Mouse (Mus musculus) cortical plate, adult 2 months (tissue): ENCODE data around the gene Xylt1. TPM values are rescaled to one million over a fixed set of nuclear protein-coding genes. Genes with fewer than 3 reads are reported as not detected.

Source experiments
- H3K27ac ChIP-seq: fragments of 200-500 bp; 2 replicates; pipeline ENCODE4 v1.5.1; 2012; ENCODE audit warnings: low read length, control low read depth, inconsistent platforms; ENCODE audit not compliant: insufficient read depth
- H3K4me1 ChIP-seq: fragments of 200-500 bp; 2 replicates; pipeline ENCODE4 v1.6.1; 2011; ENCODE audit warnings: low read length; ENCODE audit not compliant: control insufficient read depth, insufficient read depth
- H3K4me3 ChIP-seq: fragments of 200-500 bp; 2 replicates; pipeline ENCODE4 v1.5.1; 2011; ENCODE audit warnings: mild to moderate bottlenecking, low read length, control low read depth; ENCODE audit not compliant: insufficient read depth
- CTCF ChIP-seq: fragments of 200-500 bp; IDR thresholded peaks from 2 replicates; pipeline ENCODE4 v1.5.1; 2011; ENCODE audit warnings: mild to moderate bottlenecking, control low read depth, low read length; ENCODE audit not compliant: insufficient read depth; ENCODE audit errors: extremely low read depth
- POLR2A ChIP-seq: fragments of 200-500 bp; IDR thresholded peaks from 2 replicates; pipeline ENCODE4 v1.6.1; 2011; ENCODE audit warnings: mild to moderate bottlenecking, low read length, control low read depth; ENCODE audit not compliant: insufficient read depth; ENCODE audit errors: extremely low read depth
- polyA plus RNA-seq: library from polyadenylated mRNA; depleted of rRNA; stranded (reverse); fragments of >200 nt; gene quantifications from 2 replicates; pipeline ENCODE4 v1.2.3, GENCODE M21; 2012

The Xylt1 gene
- polyA plus RNA-seq, 1 experiment: 18.4 TPM

- TF ChIP-seq POLR2A (no peak), CTCF (no peak)
- H3K4me1 ChIP-seq: peaks cover 5% of the 10 kb centered on the region
These were observed 91.4 kb downstream of the Xylt1 start for GRCm38 (mm10) chr7:117472055-117472780.

GRCm38 (mm10) chr7:117472781-117473743 lies 92.3 kb downstream of the Xylt1 start:
- TF ChIP-seq CTCF (no peak), POLR2A (no peak)
- H3K27ac ChIP-seq: no peak overlapping the region
- no peak overlapping the region for H3K4me3 ChIP-seq
- peaks cover 5% of the 10 kb centered on the region for H3K4me1 ChIP-seq

More at GRCm38 (mm10) chr7:117472055-117472780, 91.4 kb downstream of the Xylt1 start:
- Histone ChIP-seq H3K27ac (no peak overlapping the region), H3K4me3 (no peak overlapping the region)

- Histone ChIP-seq H3K4me3 (no peak overlapping the region), H3K4me1 (peaks cover 5% of the 10 kb centered on the region), H3K27ac (no peak overlapping the region)
- TF ChIP-seq CTCF (no peak), POLR2A (no peak)
These were observed 93.5 kb downstream of the Xylt1 start for GRCm38 (mm10) chr7:117474302-117474701.

- TF ChIP-seq POLR2A (no peak), CTCF (no peak)
- peaks cover 5% of the 10 kb centered on the region for H3K4me1 ChIP-seq
These were observed 94.3 kb downstream of the Xylt1 start for GRCm38 (mm10) chr7:117475106-117475505.

GRCm38 (mm10) chr7:117478937-117479336 lies 98.2 kb downstream of the Xylt1 start:
- Histone ChIP-seq H3K4me3 (no peak overlapping the region), H3K27ac (no peak overlapping the region), H3K4me1 (no peaks in the 10 kb centered on the region)
- no peak for TF ChIP-seq POLR2A
- no peak for TF ChIP-seq CTCF

More at GRCm38 (mm10) chr7:117475106-117475505, 94.3 kb downstream of the Xylt1 start:
- H3K27ac ChIP-seq: no peak overlapping the region
- H3K4me3 ChIP-seq: no peak overlapping the region

- no peak overlapping the region for H3K27ac ChIP-seq
- no peak for TF ChIP-seq POLR2A
- TF ChIP-seq CTCF: no peak
These were observed 100.1 kb downstream of the Xylt1 start for GRCm38 (mm10) chr7:117480831-117481230.

GRCm38 (mm10) chr7:117481404-117481803 lies 100.6 kb downstream of the Xylt1 start:
- H3K4me3 ChIP-seq: no peak overlapping the region
- no peak for TF ChIP-seq POLR2A
- TF ChIP-seq CTCF: no peak
- H3K27ac ChIP-seq: no peak overlapping the region
- no peaks in the 10 kb centered on the region; the same call in 1 of the 2 replicates for H3K4me1 ChIP-seq

More at GRCm38 (mm10) chr7:117480831-117481230, 100.1 kb downstream of the Xylt1 start:
- Histone ChIP-seq H3K4me3 (no peak overlapping the region), H3K4me1 (no peaks in the 10 kb centered on the region; the same call in 1 of the 2 replicates)

- H3K27ac ChIP-seq: no peak overlapping the region
- TF ChIP-seq POLR2A: no peak
- no peak for TF ChIP-seq CTCF
- no peaks in the 10 kb centered on the region; the same call in 1 of the 2 replicates for H3K4me1 ChIP-seq
- H3K4me3 ChIP-seq: no peak overlapping the region
These were observed 101.9 kb downstream of the Xylt1 start for GRCm38 (mm10) chr7:117482701-117483100.

- Histone ChIP-seq H3K4me3 (no peak overlapping the region), H3K4me1 (no peaks in the 10 kb centered on the region; the same call in 1 of the 2 replicates), H3K27ac (no peak overlapping the region)
- no peak for TF ChIP-seq CTCF
- no peak for TF ChIP-seq POLR2A
These were observed 103.8 kb downstream of the Xylt1 start for GRCm38 (mm10) chr7:117484589-117484988.

- TF ChIP-seq CTCF: no peak
- TF ChIP-seq POLR2A: no peak
- Histone ChIP-seq H3K4me3 (no peak overlapping the region), H3K27ac (no peak overlapping the region), H3K4me1 (no peaks in the 10 kb centered on the region; the same call in 1 of the 2 replicates)
These were observed 104.3 kb downstream of the Xylt1 start for GRCm38 (mm10) chr7:117484989-117485536.
